Mouse (Mus musculus): ENCODE data around the gene Mthfd1. TPM values are rescaled to one million over a fixed set of nuclear protein-coding genes. Genes with fewer than 3 reads are reported as not detected.

The Mthfd1 gene
- 106 TPM for polyA plus RNA-seq (2014; fragmentation: Illumina TruSeq; extraction: RNeasy Lipid Tissue Mini Kit (QIAGEN cat#74804); ENCODE audit: insufficient read depth, low read depth, low replicate concordance)

DNA sequence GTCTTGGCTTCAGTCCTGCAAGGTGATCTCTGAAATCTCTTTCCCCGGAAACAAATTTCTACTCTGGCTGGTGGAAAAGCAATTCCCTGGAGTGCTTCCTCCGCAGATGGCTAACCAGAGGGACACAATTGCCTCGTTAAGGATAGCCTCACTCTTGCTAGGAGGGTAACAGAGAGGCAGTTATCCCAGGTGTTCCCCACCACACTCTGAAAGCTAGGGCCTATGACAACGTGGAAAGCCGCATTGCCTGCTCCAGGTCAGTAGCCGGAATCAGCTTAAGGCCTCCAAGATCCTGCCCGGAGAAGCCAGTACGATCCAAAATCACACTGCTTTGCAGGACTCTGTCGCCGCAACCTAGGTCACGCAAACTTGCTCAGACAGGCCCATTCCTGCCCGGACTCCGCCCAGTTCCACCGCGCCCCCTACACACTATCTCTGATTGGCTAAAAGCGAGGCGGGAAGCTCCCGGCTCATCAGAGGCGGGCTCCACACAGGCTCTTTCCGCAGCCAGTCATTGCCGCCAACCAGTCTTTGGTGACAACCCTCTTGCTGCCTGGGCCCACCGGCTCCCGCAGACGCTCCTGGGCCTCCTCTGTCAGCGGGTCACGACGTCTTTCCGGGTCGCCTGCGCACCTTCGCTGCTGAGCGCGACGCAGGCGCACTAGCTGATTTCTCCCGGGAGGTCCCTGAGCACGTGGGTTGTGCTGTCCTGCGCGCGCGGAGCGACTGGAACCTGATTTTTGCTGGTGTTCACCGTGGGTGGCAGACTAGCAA lies at the start of gene Mthfd1:
Gene Mthfd1, plus strand, starts transcription at position 574 of the 774 bp plus-strand sequence.

GRCm38 (mm10) chr12:76246646-76247045 lies 8.5 kb upstream of the Mthfd1 start, which contains the start of gene Tex21:
Gene Tex21, minus strand, starts transcription at chr12:76246746.

GRCm38 (mm10) chr12:76324679-76325431 lies 69.8 kb downstream of the Mthfd1 start, which contains the start of gene Akap5:
Gene Akap5, plus strand, starts transcription at chr12:76324891.

Other genes with a start within 250 kb of the Mthfd1 start
- 1.2 TPM for gene Esr2, start 78.0 kb upstream of the Mthfd1 start, polyA plus RNA-seq (2014; fragmentation: Illumina TruSeq; extraction: RNeasy Lipid Tissue Mini Kit (QIAGEN cat#74804); ENCODE audit: insufficient read depth, low read depth, low replicate concordance)
- not detected for gene Tex21, start 8.6 kb upstream of the Mthfd1 start, polyA plus RNA-seq (2014; fragmentation: Illumina TruSeq; extraction: RNeasy Lipid Tissue Mini Kit (QIAGEN cat#74804); ENCODE audit: insufficient read depth, low read depth, low replicate concordance)
- gene Akap5, start 69.6 kb downstream of the Mthfd1 start, polyA plus RNA-seq (2014; fragmentation: Illumina TruSeq; extraction: RNeasy Lipid Tissue Mini Kit (QIAGEN cat#74804); ENCODE audit: insufficient read depth, low read depth, low replicate concordance), result 60.0 TPM
- 4.1 TPM for gene Zbtb25, start 114.3 kb downstream of the Mthfd1 start, polyA plus RNA-seq (2014; fragmentation: Illumina TruSeq; extraction: RNeasy Lipid Tissue Mini Kit (QIAGEN cat#74804); ENCODE audit: insufficient read depth, low read depth, low replicate concordance)
- gene Zbtb1, start 115.0 kb downstream of the Mthfd1 start, polyA plus RNA-seq (2014; fragmentation: Illumina TruSeq; extraction: RNeasy Lipid Tissue Mini Kit (QIAGEN cat#74804); ENCODE audit: insufficient read depth, low read depth, low replicate concordance), result 2.5 TPM
- gene Hspa2, start 148.9 kb downstream of the Mthfd1 start, polyA plus RNA-seq (2014; fragmentation: Illumina TruSeq; extraction: RNeasy Lipid Tissue Mini Kit (QIAGEN cat#74804); ENCODE audit: insufficient read depth, low read depth, low replicate concordance), result 9.7 TPM
- 7.8 TPM for gene Ppp1r36, start 162.2 kb downstream of the Mthfd1 start, polyA plus RNA-seq (2014; fragmentation: Illumina TruSeq; extraction: RNeasy Lipid Tissue Mini Kit (QIAGEN cat#74804); ENCODE audit: insufficient read depth, low read depth, low replicate concordance)